Mouse (Mus musculus) liver, embryonic 14.5 days (tissue): Measurements from ENCODE around the gene Btnl4. TPM values are rescaled to one million over a fixed set of nuclear protein-coding genes. Genes with fewer than 3 reads are reported as not detected.
"Not testable (repeated sequence)": the region's sequence is repeated elsewhere in the genome, so short reads cannot be mapped to it uniquely, and the experiment has no call there.

Experiments used
- ATAC-seq: fragments of 200-750 bp; cut with Nextera tagmentation; 2 replicates; pipeline ENCODE4 v1.8.0; 2017; ENCODE audit warnings: moderate number of reproducible peaks, mild to moderate bottlenecking, moderate library complexity; ENCODE audit not compliant: insufficient read depth
- DNase-seq, 3 experiments: peaks; one replicate each; pipeline ENCODE4 v3.0.0-alpha.2; 2012 to 2013; ENCODE audit warnings: low read depth in 3 of 3, low spot score in 3 of 3
- H3K27ac ChIP-seq: fragments of 300-500 bp; sonication (generic); 2 replicates; pipeline ENCODE4 v1.5.1; 2014; ENCODE audit warnings: moderate library complexity, mild to moderate bottlenecking, control low read depth, inconsistent platforms
- H3K27me3 ChIP-seq: fragments of 300-500 bp; sonication (generic); 2 replicates; pipeline ENCODE4 v1.6.1; 2014; ENCODE audit warnings: mild to moderate bottlenecking, low read length, moderate library complexity; ENCODE audit not compliant: control insufficient read depth, insufficient read depth
- H3K36me3 ChIP-seq: fragments of 300-500 bp; sonication (generic); replicated peaks from 2 replicates; pipeline ENCODE4 v1.6.1; 2014; ENCODE audit warnings: low read depth; ENCODE audit not compliant: control insufficient read depth, insufficient read depth
- H3K4me1 ChIP-seq, 2 experiments: fragments of 200-500 bp in 1 of 2; fragments of 300-500 bp in 1 of 2; sonication (generic) in 1 of 2; replicated peaks; 2 replicates each; pipeline ENCODE4 v1.6.1; 2012 to 2014; ENCODE audit warnings: antibody characterized with exemption in 1 of 2, inconsistent platforms in 1 of 2, low read length in 1 of 2; ENCODE audit not compliant: control insufficient read depth in 2 of 2, insufficient read depth in 2 of 2
- H3K4me2 ChIP-seq: fragments of 300-500 bp; sonication (generic); 2 replicates; pipeline ENCODE4 v1.6.1; 2014; ENCODE audit warnings: low read depth, mild to moderate bottlenecking, control low read depth, moderate library complexity
- H3K4me3 ChIP-seq, 2 experiments: fragments of 200-500 bp in 1 of 2; fragments of 300-500 bp in 1 of 2; sonication (generic) in 1 of 2; 2 replicates each; pipeline ENCODE4 v1.5.1; 2012 to 2014; ENCODE audit warnings: low read depth in 2 of 2, low read length in 2 of 2, mild to moderate bottlenecking in 2 of 2, control low read depth in 1 of 2, inconsistent platforms in 1 of 2, moderate library complexity in 1 of 2; ENCODE audit not compliant: insufficient read depth in 1 of 2
- H3K9ac ChIP-seq: fragments of 300-500 bp; sonication (generic); replicated peaks from 2 replicates; pipeline ENCODE4 v1.6.1; 2014; ENCODE audit warnings: mild to moderate bottlenecking, control low read depth, moderate library complexity
- H3K9me3 ChIP-seq: fragments of 300-500 bp; sonication (generic); 2 replicates; pipeline ENCODE4 v1.6.1; 2016; ENCODE audit warnings: low read length, mixed read lengths; ENCODE audit not compliant: control insufficient read depth
- CTCF ChIP-seq: IDR thresholded peaks from 2 replicates; pipeline ENCODE4 v1.5.1; 2016; ENCODE audit warnings: antibody characterized with exemption, low read depth, control low read depth
- EP300 ChIP-seq: IDR thresholded peaks from 2 replicates; pipeline ENCODE4 v1.6.1; 2016; ENCODE audit warnings: antibody characterized with exemption, low read depth
- WGBS: fragments of 180-500 bp; shearing (Covaris S2); extraction: QIAGEN DNeasy Blood & Tissue Kit; methylation state at CpG from one replicate; pipeline ENCODE4 v1.1.7; 2014; ENCODE audit not compliant: insufficient replicate concordance; 5-methylcytosine and 5-hydroxymethylcytosine counted together
- polyA plus RNA-seq, 2 experiments: library from polyadenylated mRNA; depleted of rRNA in 1 of 2; stranded (reverse) in 1 of 2; unstranded in 1 of 2; fragments of >200 nt; fragmentation: Nextera tagmentation in 1 of 2; extraction: Ambion mirVana in 1 of 2; gene quantifications; 2 replicates each; pipeline versions ENCODE4 v1.2.1 to v1.2.3; 2012 to 2014

The Btnl4 gene
- polyA plus RNA-seq, 2 experiments: not detected

DNA sequence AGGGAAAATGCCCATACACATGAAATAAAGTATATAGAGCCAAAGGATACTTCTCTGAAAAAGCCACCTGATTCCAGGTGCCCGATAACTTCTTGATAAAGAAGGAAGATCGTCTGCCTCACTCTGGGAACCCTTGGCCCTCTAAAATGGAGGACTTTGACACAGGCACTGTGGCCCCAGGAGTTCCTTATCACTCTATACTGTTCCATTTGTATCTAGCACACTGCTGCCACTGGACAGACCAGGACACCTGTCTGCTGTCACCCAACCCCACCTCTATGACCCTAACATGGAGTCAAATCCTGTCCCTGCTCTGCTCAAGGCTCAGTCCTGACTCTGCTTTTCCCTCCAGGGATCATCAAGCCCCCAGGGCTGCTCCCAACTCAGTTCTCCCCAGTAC lies 39.4 kb upstream of the Btnl4 start:
- no peak overlapping the region for H3K4me3 ChIP-seq
- H3K4me1 ChIP-seq: no peaks in the 10 kb centered on the region
- ATAC-seq (no peak), DNase-seq (no peak)
- 56% methylated on average over 2 of the region's 2 CpGs for WGBS
- H3K27me3 ChIP-seq: no peaks in the 10 kb centered on the region
- no peaks in the 10 kb centered on the region for H3K36me3 ChIP-seq
- no peak overlapping the region for H3K4me2 ChIP-seq
- no peak overlapping the region for H3K9ac ChIP-seq
- H3K9me3 ChIP-seq: no peaks in the 10 kb centered on the region
- no peak for TF ChIP-seq CTCF
- TF ChIP-seq EP300: no peak
- H3K27ac ChIP-seq: no peak overlapping the region

GRCm38 (mm10) chr17:34511723-34512122 lies 34.6 kb upstream of the Btnl4 start:
- H3K4me3 ChIP-seq, DNase-seq, H3K4me2 ChIP-seq, H3K4me1 ChIP-seq, ATAC-seq, H3K9ac ChIP-seq, H3K27ac ChIP-seq, H3K36me3 ChIP-seq, H3K9me3 ChIP-seq, H3K27me3 ChIP-seq: not testable (repeated sequence)
- 0 out of 2 replicates have a peak, but pooled peaks have one; percentile 22 for TF ChIP-seq CTCF
- 35% methylated on average over 1 of the region's 1 CpGs for WGBS

DNA sequence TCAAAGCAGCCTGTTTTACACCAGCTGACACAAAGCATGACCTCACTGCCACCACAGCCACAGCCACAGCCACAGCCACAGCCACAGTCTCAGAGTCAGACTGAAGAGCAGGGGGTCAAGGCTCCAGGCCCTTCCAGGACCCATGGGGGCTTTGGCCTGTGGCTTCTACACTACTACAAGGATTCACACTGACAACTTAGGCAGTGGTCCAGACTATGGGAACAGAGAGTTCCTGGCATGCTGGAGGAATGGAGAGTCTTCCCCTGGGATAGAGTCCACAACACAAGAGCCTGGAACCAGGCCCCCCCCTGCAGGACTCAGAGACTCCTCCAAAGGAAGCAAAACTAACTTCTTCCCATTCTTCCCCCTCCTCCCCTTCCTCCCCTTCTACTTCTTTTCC lies 30.5 kb upstream of the Btnl4 start:
- Histone ChIP-seq H3K9ac (no peak overlapping the region), H3K36me3 (no peaks in the 10 kb centered on the region), H3K27me3 (no peaks in the 10 kb centered on the region), H3K9me3 (no peaks in the 10 kb centered on the region), H3K4me1 (no peaks in the 10 kb centered on the region), H3K27ac (no peak overlapping the region), H3K4me3 (no peak overlapping the region), H3K4me2 (no peak overlapping the region)
- TF ChIP-seq EP300 (no peak), CTCF (no peak)
- DNase-seq (no peak), ATAC-seq (no peak)

DNA sequence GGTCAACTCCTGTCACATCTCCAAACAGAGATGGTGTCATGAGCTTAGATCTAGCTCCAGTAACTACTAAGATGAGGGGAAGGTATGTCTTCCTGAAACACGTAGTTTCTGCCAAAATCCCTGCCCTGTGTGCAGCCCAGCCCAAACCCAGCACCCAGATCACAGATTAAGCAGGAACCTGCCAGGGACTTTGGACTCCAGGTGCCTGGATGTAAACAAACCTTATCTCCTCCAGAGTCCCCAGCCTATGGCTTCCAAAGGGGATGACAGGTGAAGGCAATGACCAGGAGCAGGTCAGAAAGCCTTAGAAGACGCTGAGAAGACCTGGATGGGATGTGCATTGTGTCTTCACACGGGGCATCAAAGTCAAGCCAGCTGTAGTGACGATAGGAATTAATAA lies 20.6 kb upstream of the Btnl4 start:
- 36% methylated on average over 2 of the region's 4 CpGs for WGBS
- not testable (repeated sequence) for H3K36me3 ChIP-seq, ATAC-seq

GRCm38 (mm10) chr17:34497319-34497718 lies 20.2 kb upstream of the Btnl4 start:
- H3K4me2 ChIP-seq, H3K4me3 ChIP-seq, H3K4me1 ChIP-seq, DNase-seq, H3K27me3 ChIP-seq, ATAC-seq, H3K27ac ChIP-seq, H3K36me3 ChIP-seq, H3K9ac ChIP-seq, H3K9me3 ChIP-seq: not testable (repeated sequence)
- WGBS: 59% methylated on average over 3 of the region's 3 CpGs

More for the DNA sequence above, 20.6 kb upstream of the Btnl4 start:
- not testable (repeated sequence) for H3K9ac ChIP-seq, H3K4me2 ChIP-seq, H3K27me3 ChIP-seq, H3K4me3 ChIP-seq, H3K9me3 ChIP-seq, H3K27ac ChIP-seq, H3K4me1 ChIP-seq, DNase-seq

- DNase-seq: no peak
- TF ChIP-seq CTCF (no peak), EP300 (no peak)
- Histone ChIP-seq H3K36me3 (no peaks in the 10 kb centered on the region), H3K27ac (no peak overlapping the region), H3K4me2 (no peak overlapping the region), H3K9ac (no peak overlapping the region), H3K9me3 (no peaks in the 10 kb centered on the region), H3K27me3 (no peaks in the 10 kb centered on the region), H3K4me1 (no peaks in the 10 kb centered on the region), H3K4me3 (no peak overlapping the region)
- 59% methylated on average over 1 of the region's 2 CpGs for WGBS
- ATAC-seq: no peak
Measured at GRCm38 (mm10) chr17:34496539-34496938, 19.4 kb upstream of the Btnl4 start.

DNA sequence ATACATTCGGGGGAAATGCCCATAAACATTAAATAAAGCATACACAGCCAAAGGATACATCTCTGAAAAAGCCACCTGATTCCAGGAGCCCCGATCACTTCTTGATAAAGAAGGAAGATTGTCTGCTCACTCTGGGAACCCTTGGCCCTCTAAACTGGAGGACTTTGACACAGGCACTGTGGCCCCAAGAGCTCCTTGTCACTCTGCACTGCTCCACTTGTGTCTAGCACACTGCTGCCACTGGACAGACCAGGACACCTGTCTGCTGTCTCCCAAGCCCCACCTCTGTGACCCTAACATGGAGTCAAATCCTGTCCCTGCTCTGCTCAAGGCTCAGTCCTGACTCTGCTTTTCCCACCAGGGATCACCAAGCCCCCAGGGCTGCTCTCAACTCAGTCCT lies 18.0 kb upstream of the Btnl4 start:
- DNase-seq, H3K27me3 ChIP-seq, H3K4me3 ChIP-seq, ATAC-seq, H3K9ac ChIP-seq, H3K4me1 ChIP-seq, H3K9me3 ChIP-seq, H3K27ac ChIP-seq, H3K36me3 ChIP-seq, H3K4me2 ChIP-seq: not testable (repeated sequence)
- WGBS: 59% methylated on average over 2 of the region's 2 CpGs
